Mouse (Mus musculus): Measurements from ENCODE around the gene Alkbh2. TPM values are rescaled to one million over a fixed set of nuclear protein-coding genes. Genes with fewer than 3 reads are reported as not detected.

Alkbh2 gene
- total and polyA plus RNA-seq, 3 experiments: 15.2 to 22.6 TPM; not detected in 1

DNA sequence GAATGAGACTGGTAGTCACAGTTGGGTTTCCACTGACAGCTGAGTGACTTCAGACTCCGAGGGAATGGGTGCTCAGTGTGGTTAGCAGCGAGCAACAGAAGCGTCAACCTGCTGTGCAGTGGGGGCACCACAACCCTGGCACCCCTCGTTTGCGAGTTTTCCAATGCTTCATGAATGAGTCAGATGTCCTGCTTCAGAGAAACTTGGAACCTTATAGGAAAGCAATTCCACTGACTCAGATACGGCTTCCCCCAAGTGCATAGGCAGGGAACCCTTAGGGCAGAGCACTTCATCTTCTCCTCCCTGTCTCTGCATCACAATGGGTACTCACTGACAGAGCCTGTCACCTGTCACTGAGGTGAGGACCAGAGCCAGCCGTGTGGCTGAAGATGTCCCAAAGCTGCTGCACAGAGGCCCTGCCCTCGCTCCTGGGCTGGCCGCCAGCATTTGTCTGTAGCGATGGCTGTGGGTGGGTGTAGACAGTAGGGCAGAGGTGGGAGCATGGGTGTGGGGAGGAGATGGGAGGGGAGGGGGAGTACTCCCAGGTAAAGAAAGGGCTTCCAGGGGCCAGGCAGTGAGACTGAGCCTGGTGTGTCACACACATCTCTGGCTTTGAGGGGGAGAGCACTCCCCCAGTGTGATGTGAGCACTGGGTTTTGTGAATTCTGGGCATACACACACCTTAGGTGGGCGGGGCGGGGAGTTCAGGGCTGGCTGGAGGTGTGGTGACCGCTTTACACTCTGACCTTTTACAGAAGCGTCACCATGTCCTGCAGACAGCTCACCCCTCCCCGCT is 9.7 kb upstream of the Alkbh2 start:
- Histone ChIP-seq H3K4me1 (ENCODE audit: control insufficient read depth in 1 of 2, insufficient read depth in 2 of 2, low read length in 2 of 2) (peaks cover 8 to 16% of the 10 kb centered on the region in 2 experiments), H3K9me3 (replicated peaks; ENCODE audit: insufficient read depth, low read length) (no peaks in the 10 kb centered on the region), H3K27me3 (ENCODE audit: control insufficient read depth in 1 of 2, insufficient read depth in 2 of 2, low read length in 2 of 2) (no peaks in the 10 kb centered on the region), H3K9ac (ENCODE audit: control insufficient read depth, low read depth, low read length, poor library complexity, severe bottlenecking) (no peak overlapping the region), H3K79me2 (ENCODE audit: control insufficient read depth, insufficient read depth, low read length, poor library complexity) (no peaks in the 10 kb centered on the region), H3K4me3 (ENCODE audit: control insufficient read depth in 1 of 2, insufficient read depth in 1 of 2, low read depth in 2 of 2, low read length in 2 of 2) (no peak overlapping the region), H3K27ac (ENCODE audit: control insufficient read depth, low read depth, low read length) (no peak overlapping the region), H3K36me3 (ENCODE audit: control insufficient read depth in 1 of 2, insufficient read depth in 2 of 2, low read length in 2 of 2) (peaks cover 0 to 11% of the 10 kb centered on the region in 2 experiments; a peak in 2 of 4 replicates)
- DNase-seq (ENCODE audit: low read depth, low spot score): no peak
- TF ChIP-seq POLR2AphosphoS2 (IDR thresholded peaks at IDR 0.05; ENCODE audit: low read length): no peak
- no peak for TF ChIP-seq NELFE (IDR thresholded peaks at IDR 0.05; ENCODE audit: low read depth, low read length)
- no peak for TF ChIP-seq MEF2A (IDR thresholded peaks at IDR 0.05; ENCODE audit: extremely low read depth, insufficient replicate concordance, low read depth, low read length, poor library complexity, severe bottlenecking)
- no peak for TF ChIP-seq SIN3A (IDR thresholded peaks at IDR 0.05; ENCODE audit: low read length)
- no peak for TF ChIP-seq SMC3 (IDR thresholded peaks at IDR 0.05; ENCODE audit: low read depth, low read length)
- TF ChIP-seq CHD2 (IDR thresholded peaks at IDR 0.05; ENCODE audit: low read length): no peak
- no peak for TF ChIP-seq ELF1 (IDR thresholded peaks at IDR 0.05; ENCODE audit: low read depth, low read length)
- no peak for TF ChIP-seq KAT2A (conservative IDR thresholded peaks at IDR 0.05; ENCODE audit: low read depth, low read length)
- TF ChIP-seq E2F4 (IDR thresholded peaks at IDR 0.05; ENCODE audit: borderline replicate concordance, low read depth, low read length): no peak
- TF ChIP-seq ZKSCAN1 (IDR thresholded peaks at IDR 0.05; ENCODE audit: low read depth, low read length): no peak
- TF ChIP-seq RCOR1 (IDR thresholded peaks at IDR 0.05; ENCODE audit: low read depth, low read length): no peak
- TF ChIP-seq MXI1 (IDR thresholded peaks at IDR 0.05; ENCODE audit: low read depth, low read length): no peak
- no peak for TF ChIP-seq GATA1 (IDR thresholded peaks at IDR 0.05; ENCODE audit: low read depth, low read length)
- TF ChIP-seq BHLHE40 (IDR thresholded peaks at IDR 0.05; ENCODE audit: borderline replicate concordance, low read depth, low read length): no peak

DNA sequence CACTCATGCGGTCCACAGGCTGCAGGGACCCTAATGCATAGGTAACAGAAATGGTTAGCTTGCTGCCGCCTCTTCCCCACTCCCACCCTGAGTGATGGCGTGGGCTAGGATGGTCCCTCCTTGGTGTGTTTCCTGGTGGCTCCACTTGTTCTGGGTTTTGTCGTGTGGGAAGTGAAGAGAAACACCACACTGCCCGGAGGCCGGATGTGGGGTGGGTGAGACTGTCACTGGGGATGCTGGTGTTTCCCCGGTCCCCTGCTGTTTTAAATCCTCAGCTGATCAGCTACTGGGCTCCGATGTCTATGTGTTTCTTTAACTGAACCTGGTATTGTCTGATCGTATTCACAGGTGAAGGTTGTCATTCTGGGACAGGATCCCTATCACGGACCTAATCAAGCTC is 7.5 kb upstream of the Alkbh2 start:
- Histone ChIP-seq H3K4me3 (ENCODE audit: control insufficient read depth in 1 of 2, insufficient read depth in 1 of 2, low read depth in 2 of 2, low read length in 2 of 2) (no peak overlapping the region), H3K4me1 (ENCODE audit: control insufficient read depth in 1 of 2, insufficient read depth in 2 of 2, low read length in 2 of 2) (peaks cover 8 to 26% of the 10 kb centered on the region in 2 experiments)

More for the DNA sequence above, 7.5 kb upstream of the Alkbh2 start:
- no peaks in the 10 kb centered on the region for H3K9me3 ChIP-seq (replicated peaks; ENCODE audit: insufficient read depth, low read length)
- H3K27ac ChIP-seq (ENCODE audit: control insufficient read depth, low read depth, low read length): no peak overlapping the region
- peaks cover 0 to 18% of the 10 kb centered on the region in 2 experiments; a peak in 2 of 4 replicates for H3K36me3 ChIP-seq (ENCODE audit: control insufficient read depth in 1 of 2, insufficient read depth in 2 of 2, low read length in 2 of 2)
- TF ChIP-seq E2F4 (IDR thresholded peaks at IDR 0.05; ENCODE audit: borderline replicate concordance, low read depth, low read length) (no peak), POLR2A (IDR thresholded peaks at IDR 0.05; ENCODE audit: control insufficient read depth in 1 of 2, insufficient read depth in 1 of 2, low read depth in 1 of 2, low read length in 2 of 2, poor library complexity in 1 of 2) (no peak), JUND (IDR thresholded peaks at IDR 0.05; ENCODE audit: low read depth, low read length) (no peak), POLR2AphosphoS5 (IDR thresholded peaks at IDR 0.05; ENCODE audit: borderline replicate concordance, low read depth, low read length) (no peak), CHD1 (IDR thresholded peaks at IDR 0.05; ENCODE audit: low read depth, low read length) (no peak), NRF1 (IDR thresholded peaks at IDR 0.05; ENCODE audit: insufficient read depth, low read depth, low read length, poor library complexity, severe bottlenecking) (no peak), RCOR1 (IDR thresholded peaks at IDR 0.05; ENCODE audit: low read depth, low read length) (no peak), MYC (IDR thresholded peaks at IDR 0.05; ENCODE audit: low read depth, low read length) (no peak)
- H3K27me3 ChIP-seq (ENCODE audit: control insufficient read depth in 1 of 2, insufficient read depth in 2 of 2, low read length in 2 of 2): no peaks in the 10 kb centered on the region
- H3K79me2 ChIP-seq (ENCODE audit: control insufficient read depth, insufficient read depth, low read length, poor library complexity): peaks cover 3% of the 10 kb centered on the region; the same call in 1 of the 2 replicates
- no peak for DNase-seq (ENCODE audit: low read depth, low spot score)
- no peak overlapping the region for H3K9ac ChIP-seq (ENCODE audit: control insufficient read depth, low read depth, low read length, poor library complexity, severe bottlenecking)

All from MEL (cell line).